Mouse (Mus musculus): ENCODE data around the gene Wdr18.

DNA sequence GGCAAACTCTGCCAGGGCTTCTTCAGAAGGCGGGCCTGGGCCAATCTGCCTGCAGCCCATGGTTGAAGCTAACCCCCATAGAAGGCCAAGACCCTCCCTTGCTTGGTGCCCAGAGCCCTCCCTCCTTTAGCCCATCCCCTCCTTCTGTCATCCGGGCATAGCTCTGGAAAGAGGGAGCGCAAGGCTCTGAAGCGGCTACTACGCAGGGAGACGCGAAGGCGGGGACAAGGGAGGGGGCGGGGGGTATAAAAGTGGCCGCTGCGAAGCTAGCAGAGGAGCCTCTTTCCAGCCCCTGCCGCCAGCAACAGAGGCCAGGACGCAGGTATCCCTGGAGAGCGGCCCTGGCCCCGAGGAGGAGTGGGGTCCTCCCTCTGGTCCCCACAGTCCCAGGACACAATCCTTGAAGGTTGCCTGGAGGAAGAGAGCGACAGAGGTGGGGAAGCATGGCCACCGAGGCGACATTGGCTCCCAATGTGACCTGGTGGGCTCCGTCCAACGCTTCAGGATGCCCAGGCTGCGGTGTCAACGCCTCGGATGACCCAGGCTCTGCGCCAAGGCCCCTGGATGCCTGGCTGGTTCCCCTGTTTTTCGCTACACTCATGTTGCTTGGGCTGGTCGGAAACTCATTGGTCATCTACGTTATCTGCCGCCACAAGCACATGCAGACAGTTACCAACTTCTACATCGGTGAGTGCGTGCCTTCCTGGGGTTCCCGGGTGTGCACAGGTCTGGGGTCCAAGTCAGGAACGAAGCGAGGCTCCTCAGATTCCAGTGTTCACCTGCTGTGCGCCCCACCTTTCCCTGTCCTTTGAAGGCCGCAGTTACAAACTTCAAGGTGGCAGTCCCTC lies 41.5 kb upstream of the Wdr18 start:
- TF ChIP-seq GATA1 (IDR thresholded peaks at IDR 0.05; ENCODE audit: borderline replicate concordance, low read length) (no peak), CTCF (IDR thresholded peaks at IDR 0.05; ENCODE audit: low read depth, low read length) (no peak)

Measured in G1E (cell line).